Mouse (Mus musculus): ENCODE measurements around the gene Gm49361. TPM values are rescaled to one million over a fixed set of nuclear protein-coding genes. Genes with fewer than 3 reads are reported as not detected.
A peak's percentile ranks its signal among the peaks of the same experiment; 100 is the strongest.

Gm49361 gene
- total RNA-seq, 2 experiments from 2014 or later, result 1.5 to 1.6 TPM

- intact Hi-C loops (cut with DNase I), result no loop called here
- no peak for DNase-seq
Measured at GRCm38 (mm10) chr14:57646155-57646554, 99.7 kb downstream of the Gm49361 start.

GRCm38 (mm10) chr14:57639153-57639552 lies 106.8 kb downstream of the Gm49361 start:
- intact Hi-C loops (cut with DNase I), result no loop called here
- DNase-seq, result peak; percentile 53 to 60

GRCm38 (mm10) chr14:57634141-57634540 lies 111.8 kb downstream of the Gm49361 start:
- intact Hi-C loops (cut with DNase I), result no loop called here
- no peak for DNase-seq

- intact Hi-C loops (cut with DNase I), result no loop called here
- peak in 1 of 2 experiments; percentile 40 for DNase-seq
Measured at GRCm38 (mm10) chr14:57629595-57629994, 116.3 kb downstream of the Gm49361 start.

- intact Hi-C loops (cut with DNase I), result no loop called here
- DNase-seq, result no peak
Measured at GRCm38 (mm10) chr14:57622934-57623333, 123.0 kb downstream of the Gm49361 start.

- no peak for DNase-seq
- intact Hi-C loops (cut with DNase I), result no loop called here
Measured at GRCm38 (mm10) chr14:57621699-57622098, 124.2 kb downstream of the Gm49361 start.

- no peak for DNase-seq
- intact Hi-C loops (cut with DNase I), result no loop called here
Measured at GRCm38 (mm10) chr14:57620598-57621236, 125.2 kb downstream of the Gm49361 start.

- DNase-seq, result peak; percentile 72 to 78
- intact Hi-C loops (cut with DNase I), result loop anchor here (1.0 to 2.0 kb wide), 2 partner anchors 84 to 247 kb away; no protein-coding TSS in a partner anchor
Measured at GRCm38 (mm10) chr14:57619487-57619886, 126.4 kb downstream of the Gm49361 start.

- no peak for DNase-seq
- intact Hi-C loops (cut with DNase I), result loop anchor here (2.0 kb wide), 1 partner anchor 245 kb away; no protein-coding TSS in a partner anchor
Measured at GRCm38 (mm10) chr14:57617675-57618074, 128.2 kb downstream of the Gm49361 start.

GRCm38 (mm10) chr14:57616339-57616965 lies 129.5 kb downstream of the Gm49361 start:
- DNase-seq, result no peak
- intact Hi-C loops (cut with DNase I), result no loop called here

GRCm38 (mm10) chr14:57615828-57616227 lies 130.1 kb downstream of the Gm49361 start:
- intact Hi-C loops (cut with DNase I), result no loop called here
- no peak for DNase-seq

- no peak for DNase-seq
- intact Hi-C loops (cut with DNase I), result no loop called here
Measured at GRCm38 (mm10) chr14:57611034-57611433, 134.9 kb downstream of the Gm49361 start.

- intact Hi-C loops (cut with DNase I), result no loop called here
- DNase-seq, result no peak
Measured at GRCm38 (mm10) chr14:57609816-57610329, 136.0 kb downstream of the Gm49361 start.

GRCm38 (mm10) chr14:57607500-57607899 lies 138.4 kb downstream of the Gm49361 start:
- intact Hi-C loops (cut with DNase I), result no loop called here
- DNase-seq, result peak; percentile 97

GRCm38 (mm10) chr14:57606663-57607365 lies 139.1 kb downstream of the Gm49361 start:
- intact Hi-C loops (cut with DNase I), result no loop called here
- DNase-seq, result no peak

GRCm38 (mm10) chr14:57593279-57593678 lies 152.6 kb downstream of the Gm49361 start:
- DNase-seq, result no peak
- intact Hi-C loops (cut with DNase I), result no loop called here

Other genes starting within 250 kb of the Gm49361 start
- gene Il17d, start 221.3 kb downstream of the Gm49361 start, total RNA-seq (2021), result 1 to 10 TPM; 8.4 to 8.8 TPM
- 10 to 100 TPM; 32.4 to 32.6 TPM for gene Eef1akmt1, start 174.5 kb downstream of the Gm49361 start, total RNA-seq (2021)
- gene Xpo4, start 80.7 kb downstream of the Gm49361 start, total RNA-seq (2021), result 10 to 100 TPM; 16.6 to 19.1 TPM
- 10 to 100 TPM; 46.6 to 46.7 TPM for gene Lats2, start 12.3 kb upstream of the Gm49361 start, total RNA-seq (2021)
- 10 to 100 TPM; 66.5 to 83.0 TPM for gene Sap18, start 52.1 kb upstream of the Gm49361 start, total RNA-seq (2021)
- 1 to 10 TPM; 2.6 to 2.9 TPM for gene Ska3, start 80.1 kb upstream of the Gm49361 start, total RNA-seq (2021)
- 10 to 100 TPM; 71.2 to 79.6 TPM for gene Mrpl57, start 80.1 kb upstream of the Gm49361 start, total RNA-seq (2021)
- gene Zdhhc20, start 144.2 kb upstream of the Gm49361 start, total RNA-seq (2021), result 10 to 100 TPM; 22.2 to 24.8 TPM

Data from heart, postnatal 10 days (tissue).